Mouse (Mus musculus): ENCODE measurements around the gene Arhgap32. TPM values are rescaled to one million over a fixed set of nuclear protein-coding genes. Genes with fewer than 3 reads are reported as not detected.
"Not testable (repeated sequence)": the region's sequence is repeated elsewhere in the genome, so short reads cannot be mapped to it uniquely, and the experiment has no call there.

Arhgap32 gene
- polyA plus RNA-seq, 1 experiment = 1.5 TPM

GRCm38 (mm10) chr9:32110376-32110775, 5.6 kb upstream of the Arhgap32 start:
- TF ChIP-seq CTCF (IDR thresholded peaks at IDR 0.05; ENCODE audit: extremely low read depth, insufficient read depth, insufficient read length, insufficient replicate concordance) (no peak), POLR2A (IDR thresholded peaks at IDR 0.05; ENCODE audit: low read depth, low read length) (no peak)
- Histone ChIP-seq H3K27me3 (ENCODE audit: control insufficient read depth, insufficient read depth, low read length) (no peaks in the 10 kb centered on the region), H3K4me3 (ENCODE audit: extremely low read depth, insufficient read depth, insufficient read length) (no peak overlapping the region), H3K4me1 (ENCODE audit: control insufficient read depth, insufficient read depth, insufficient read length) (no peaks in the 10 kb centered on the region), H3K27ac (ENCODE audit: insufficient read depth, low read length) (no peak overlapping the region), H3K36me3 (ENCODE audit: control insufficient read depth, insufficient read depth, low read length) (no peaks in the 10 kb centered on the region)
- no peak for DNase-seq (ENCODE audit: low read depth in 1 of 2, low spot score in 2 of 2)
- WGBS = 83% methylated on average over 2 of the region's 2 CpGs

GRCm38 (mm10) chr9:32116272-32116671, 336 bp downstream of the Arhgap32 start:
- H3K27me3 ChIP-seq (ENCODE audit: control insufficient read depth, insufficient read depth, low read length) = no peaks in the 10 kb centered on the region
- H3K4me3 ChIP-seq (ENCODE audit: extremely low read depth, insufficient read depth, insufficient read length) = no peak overlapping the region
- WGBS = 89% methylated on average over 5 of the region's 5 CpGs
- H3K4me1 ChIP-seq (ENCODE audit: control insufficient read depth, insufficient read depth, insufficient read length) = no peaks in the 10 kb centered on the region
- H3K36me3 ChIP-seq (ENCODE audit: control insufficient read depth, insufficient read depth, low read length) = no peaks in the 10 kb centered on the region
- no peak overlapping the region for H3K27ac ChIP-seq (ENCODE audit: insufficient read depth, low read length)
- no peak for DNase-seq (ENCODE audit: low read depth in 1 of 2, low spot score in 2 of 2)
- TF ChIP-seq POLR2A (IDR thresholded peaks at IDR 0.05; ENCODE audit: low read depth, low read length) (no peak), CTCF (IDR thresholded peaks at IDR 0.05; ENCODE audit: extremely low read depth, insufficient read depth, insufficient read length, insufficient replicate concordance) (no peak)

GRCm38 (mm10) chr9:32117876-32118275, 1.9 kb downstream of the Arhgap32 start:
- Histone ChIP-seq H3K4me3 (ENCODE audit: extremely low read depth, insufficient read depth, insufficient read length) (no peak overlapping the region), H3K4me1 (ENCODE audit: control insufficient read depth, insufficient read depth, insufficient read length) (no peaks in the 10 kb centered on the region), H3K36me3 (ENCODE audit: control insufficient read depth, insufficient read depth, low read length) (no peaks in the 10 kb centered on the region), H3K27me3 (ENCODE audit: control insufficient read depth, insufficient read depth, low read length) (no peaks in the 10 kb centered on the region), H3K27ac (ENCODE audit: insufficient read depth, low read length) (no peak overlapping the region)
- WGBS = 44% methylated on average over 4 of the region's 4 CpGs
- no peak for DNase-seq (ENCODE audit: low read depth in 1 of 2, low spot score in 2 of 2)
- TF ChIP-seq CTCF (IDR thresholded peaks at IDR 0.05; ENCODE audit: extremely low read depth, insufficient read depth, insufficient read length, insufficient replicate concordance) (no peak), POLR2A (IDR thresholded peaks at IDR 0.05; ENCODE audit: low read depth, low read length) (no peak)

DNA sequence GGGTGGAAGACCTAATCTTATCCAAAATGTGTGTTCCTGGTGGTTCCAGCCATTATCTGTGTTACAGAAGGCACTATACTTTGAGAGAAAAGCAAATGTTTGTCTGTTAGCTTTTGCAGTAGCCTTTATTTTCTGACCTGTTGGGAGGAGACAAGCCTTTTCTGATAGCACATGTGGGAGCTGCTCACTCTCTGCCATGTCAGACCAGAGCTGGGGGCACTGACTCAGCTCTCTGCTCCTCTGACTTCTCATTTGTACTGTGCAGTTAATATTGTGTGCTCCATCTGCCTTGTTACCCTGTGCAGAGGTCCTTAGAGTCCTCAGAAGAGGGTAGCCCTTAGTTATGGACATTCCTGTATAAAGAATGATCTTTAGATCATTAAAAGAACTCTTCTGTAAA, 2.5 kb downstream of the Arhgap32 start:
- H3K27ac ChIP-seq (ENCODE audit: insufficient read depth, low read length) = no peak overlapping the region
- TF ChIP-seq POLR2A (IDR thresholded peaks at IDR 0.05; ENCODE audit: low read depth, low read length) = no peak
- TF ChIP-seq CTCF (IDR thresholded peaks at IDR 0.05; ENCODE audit: extremely low read depth, insufficient read depth, insufficient read length, insufficient replicate concordance) = no peak

GRCm38 (mm10) chr9:32119586-32119985, 3.6 kb downstream of the Arhgap32 start:
- TF ChIP-seq POLR2A (IDR thresholded peaks at IDR 0.05; ENCODE audit: low read depth, low read length) = no peak
- no peak for TF ChIP-seq CTCF (IDR thresholded peaks at IDR 0.05; ENCODE audit: extremely low read depth, insufficient read depth, insufficient read length, insufficient replicate concordance)
- no peak for DNase-seq (ENCODE audit: low read depth in 1 of 2, low spot score in 2 of 2)
- Histone ChIP-seq H3K4me1 (ENCODE audit: control insufficient read depth, insufficient read depth, insufficient read length) (no peaks in the 10 kb centered on the region), H3K36me3 (ENCODE audit: control insufficient read depth, insufficient read depth, low read length) (no peaks in the 10 kb centered on the region), H3K27ac (ENCODE audit: insufficient read depth, low read length) (no peak overlapping the region), H3K27me3 (ENCODE audit: control insufficient read depth, insufficient read depth, low read length) (no peaks in the 10 kb centered on the region), H3K4me3 (ENCODE audit: extremely low read depth, insufficient read depth, insufficient read length) (no peak overlapping the region)
- WGBS = 94% methylated on average over 6 of the region's 6 CpGs

More for the DNA sequence above, 2.5 kb downstream of the Arhgap32 start:
- Histone ChIP-seq H3K36me3 (ENCODE audit: control insufficient read depth, insufficient read depth, low read length) (no peaks in the 10 kb centered on the region), H3K27me3 (ENCODE audit: control insufficient read depth, insufficient read depth, low read length) (no peaks in the 10 kb centered on the region), H3K4me1 (ENCODE audit: control insufficient read depth, insufficient read depth, insufficient read length) (no peaks in the 10 kb centered on the region), H3K4me3 (ENCODE audit: extremely low read depth, insufficient read depth, insufficient read length) (no peak overlapping the region)
- DNase-seq (ENCODE audit: low read depth in 1 of 2, low spot score in 2 of 2) = no peak

DNA sequence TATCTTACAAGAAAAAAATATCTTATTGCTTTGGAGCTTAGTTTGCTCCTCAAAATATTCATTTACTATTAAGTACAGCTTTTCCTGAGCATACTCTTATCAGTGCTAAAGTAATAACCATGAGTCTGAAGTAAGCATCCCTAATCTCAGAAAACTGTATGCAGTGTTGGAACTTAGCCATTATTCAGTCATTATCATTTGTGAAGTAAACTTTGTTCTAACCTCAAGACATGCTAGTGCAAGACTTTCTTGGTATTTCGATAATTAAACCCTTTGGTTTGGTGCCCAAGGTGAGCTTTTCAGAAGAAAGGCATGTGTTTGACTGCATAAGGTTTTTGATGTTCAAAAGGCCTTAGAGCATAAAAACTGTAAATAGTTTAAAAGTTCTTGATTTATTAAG, 4.2 kb downstream of the Arhgap32 start:
- no peak for TF ChIP-seq CTCF (IDR thresholded peaks at IDR 0.05; ENCODE audit: extremely low read depth, insufficient read depth, insufficient read length, insufficient replicate concordance)
- TF ChIP-seq POLR2A (IDR thresholded peaks at IDR 0.05; ENCODE audit: low read depth, low read length) = no peak
- Histone ChIP-seq H3K36me3 (ENCODE audit: control insufficient read depth, insufficient read depth, low read length) (no peaks in the 10 kb centered on the region), H3K4me1 (ENCODE audit: control insufficient read depth, insufficient read depth, insufficient read length) (no peaks in the 10 kb centered on the region), H3K27ac (ENCODE audit: insufficient read depth, low read length) (no peak overlapping the region), H3K27me3 (ENCODE audit: control insufficient read depth, insufficient read depth, low read length) (no peaks in the 10 kb centered on the region), H3K4me3 (ENCODE audit: extremely low read depth, insufficient read depth, insufficient read length) (no peak overlapping the region)
- 80% methylated on average over 1 of the region's 1 CpGs for WGBS
- DNase-seq (ENCODE audit: low read depth in 1 of 2, low spot score in 2 of 2) = no peak

- H3K27me3 ChIP-seq (ENCODE audit: control insufficient read depth, insufficient read depth, low read length); H3K4me1 ChIP-seq (ENCODE audit: control insufficient read depth, insufficient read depth, insufficient read length); H3K36me3 ChIP-seq (ENCODE audit: control insufficient read depth, insufficient read depth, low read length); H3K27ac ChIP-seq (ENCODE audit: insufficient read depth, low read length); DNase-seq (ENCODE audit: low read depth in 1 of 2, low spot score in 2 of 2); H3K4me3 ChIP-seq (ENCODE audit: extremely low read depth, insufficient read depth, insufficient read length): not testable (repeated sequence)
- 93% methylated on average over 13 of the region's 13 CpGs for WGBS
These were observed 5.3 kb downstream of the Arhgap32 start for GRCm38 (mm10) chr9:32121271-32121670.
